Mouse (Mus musculus): Measurements from ENCODE around the gene B3galt5. TPM values are rescaled to one million over a fixed set of nuclear protein-coding genes. Genes with fewer than 3 reads are reported as not detected.
A peak's percentile ranks its signal among the peaks of the same experiment; 100 is the strongest.

Gene B3galt5
- polyA plus RNA-seq, 1 experiment from 2014 or later: 0.04 TPM

DNA sequence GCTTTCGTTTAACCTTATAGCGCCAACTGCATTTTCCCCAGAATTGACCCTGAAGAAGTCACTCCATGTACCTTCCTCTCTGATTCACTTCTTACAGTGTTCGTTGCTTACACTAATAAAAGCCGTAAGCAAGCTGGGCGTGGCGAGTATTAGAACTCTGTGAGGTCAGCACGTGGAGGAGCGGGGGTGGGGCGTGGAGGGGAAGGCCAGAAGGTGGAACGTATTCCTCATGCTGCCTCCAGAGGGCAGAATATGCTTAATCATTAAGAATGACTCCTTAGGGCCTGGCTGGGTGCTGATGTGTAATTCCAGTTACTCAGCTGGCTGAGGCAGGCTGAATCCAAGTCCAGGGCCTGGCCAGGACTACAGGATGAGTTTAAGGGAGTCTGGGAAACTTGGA lies 122.3 kb downstream of the B3galt5 start:
- H3K27ac ChIP-seq: peak overlapping the region; percentile 56; the same call in 1 of the 2 replicates
- no peaks in the 10 kb centered on the region for H3K9me3 ChIP-seq
- no peaks in the 10 kb centered on the region for H3K36me3 ChIP-seq
- H3K27me3 ChIP-seq (ENCODE audit: insufficient read depth, poor library complexity, severe bottlenecking): peaks cover 7% of the 10 kb centered on the region; the same call in 1 of the 2 replicates
- peaks cover 15% of the 10 kb centered on the region; the same call in 1 of the 2 replicates for H3K4me1 ChIP-seq
- H3K4me3 ChIP-seq: peak overlapping the region; percentile 51
- DNase-seq (ENCODE audit: low spot score): peak; percentile 88
- WGBS: 8% methylated on average over 10 of the region's 10 CpGs

DNA sequence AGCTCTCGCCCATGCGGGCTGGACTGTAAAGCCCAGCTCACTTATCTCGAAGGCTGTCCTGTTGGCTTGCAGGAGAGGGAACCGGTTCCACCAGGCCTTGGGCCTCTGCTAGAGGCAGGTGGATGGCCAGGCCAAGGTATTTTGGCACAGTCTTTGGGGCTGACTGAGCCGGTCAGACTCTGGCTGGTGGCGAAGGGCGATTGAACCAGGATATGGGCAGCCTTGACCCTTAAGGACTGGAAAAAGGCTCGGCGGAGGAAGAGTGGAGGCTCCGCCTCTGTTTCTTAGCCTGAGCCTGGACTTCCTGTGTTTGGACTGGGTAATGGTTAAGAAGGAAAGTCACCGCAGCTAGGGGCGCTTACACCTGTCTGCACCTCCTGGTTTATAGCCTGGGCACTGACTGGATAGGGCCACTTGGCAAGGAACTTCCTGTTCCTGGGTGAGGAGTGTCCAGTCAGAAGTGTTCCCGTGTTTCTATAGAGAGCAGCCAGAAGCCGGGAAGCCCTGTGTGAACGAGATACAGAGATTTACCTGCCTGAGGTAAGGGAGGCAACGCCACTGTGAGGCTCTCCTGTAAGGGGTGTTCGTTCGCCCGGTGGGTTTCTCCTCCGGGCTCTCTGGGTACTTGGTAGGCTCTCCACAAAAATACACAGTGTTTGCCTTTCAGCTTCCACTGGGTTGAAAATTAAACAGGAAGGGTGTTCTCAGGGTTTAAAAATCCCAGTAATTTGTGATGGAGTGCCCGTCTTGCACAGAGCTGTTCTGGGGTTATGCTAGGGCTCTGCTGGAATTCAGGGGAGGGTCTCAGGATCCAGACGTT lies 125.9 kb downstream of the B3galt5 start:
- no peaks in the 10 kb centered on the region for H3K9me3 ChIP-seq
- WGBS: 70% methylated on average over 22 of the region's 22 CpGs
- peaks cover 14% of the 10 kb centered on the region; the same call in 1 of the 2 replicates for H3K4me1 ChIP-seq
- H3K27ac ChIP-seq: peak overlapping the region; percentile 42; the same call in 1 of the 2 replicates
- no peak for DNase-seq (ENCODE audit: low spot score)
- H3K27me3 ChIP-seq (ENCODE audit: insufficient read depth, poor library complexity, severe bottlenecking): no peaks in the 10 kb centered on the region
- no peaks in the 10 kb centered on the region for H3K36me3 ChIP-seq
- H3K4me3 ChIP-seq: no peak overlapping the region

DNA sequence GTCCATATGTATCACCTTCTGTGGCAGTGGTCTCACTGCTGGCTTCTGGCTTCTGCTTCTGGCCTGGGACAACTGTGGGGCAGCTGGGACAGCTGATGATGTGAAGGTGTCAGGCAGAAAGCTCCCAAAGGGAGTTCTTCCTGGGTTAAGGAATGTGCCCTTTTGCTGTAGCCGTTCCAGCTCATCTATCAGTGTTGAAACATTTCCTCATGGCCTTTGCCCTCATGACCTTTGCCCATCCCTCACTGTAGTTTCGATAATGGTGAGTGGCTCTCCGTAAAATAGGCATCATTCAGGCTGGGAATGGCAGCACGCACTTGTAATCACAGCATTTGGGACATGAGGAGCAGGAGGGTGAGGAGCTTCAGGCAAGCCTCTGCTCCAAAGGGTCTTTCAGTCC lies 127.3 kb downstream of the B3galt5 start:
- H3K4me3 ChIP-seq: no peak overlapping the region
- peaks cover 14% of the 10 kb centered on the region; the same call in 1 of the 2 replicates for H3K4me1 ChIP-seq
- DNase-seq (ENCODE audit: low spot score): no peak
- WGBS: 38% methylated on average over 4 of the region's 4 CpGs
- no peaks in the 10 kb centered on the region for H3K9me3 ChIP-seq
- H3K27me3 ChIP-seq (ENCODE audit: insufficient read depth, poor library complexity, severe bottlenecking): no peaks in the 10 kb centered on the region
- no peaks in the 10 kb centered on the region for H3K36me3 ChIP-seq
- H3K27ac ChIP-seq: no peak overlapping the region

DNA sequence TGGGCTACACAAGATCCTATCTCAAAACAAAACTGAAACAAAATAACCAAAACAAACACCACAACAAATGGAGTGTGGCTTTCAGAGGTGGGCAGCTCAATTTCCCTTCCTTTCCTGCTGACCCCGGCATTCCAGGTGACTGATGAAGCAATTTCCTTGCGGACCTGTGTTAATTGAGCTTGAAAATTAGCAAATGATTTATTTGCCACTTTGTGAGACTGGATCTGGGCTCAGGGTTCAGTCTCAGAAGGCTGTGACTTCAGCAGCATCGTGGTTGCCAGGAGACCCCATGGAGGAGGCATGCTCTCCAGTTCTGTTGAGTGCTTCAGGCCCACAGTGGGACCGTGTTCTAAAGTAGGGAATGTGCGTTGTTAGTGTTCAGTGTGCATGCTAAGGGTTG lies 127.7 kb downstream of the B3galt5 start:
- DNase-seq (ENCODE audit: low spot score): no peak
- Histone ChIP-seq H3K36me3 (no peaks in the 10 kb centered on the region), H3K4me3 (no peak overlapping the region), H3K9me3 (no peaks in the 10 kb centered on the region), H3K4me1 (peaks cover 14% of the 10 kb centered on the region; the same call in 1 of the 2 replicates), H3K27ac (no peak overlapping the region), H3K27me3 (ENCODE audit: insufficient read depth, poor library complexity, severe bottlenecking) (no peaks in the 10 kb centered on the region)
- WGBS: 68% methylated on average over 5 of the region's 5 CpGs

DNA sequence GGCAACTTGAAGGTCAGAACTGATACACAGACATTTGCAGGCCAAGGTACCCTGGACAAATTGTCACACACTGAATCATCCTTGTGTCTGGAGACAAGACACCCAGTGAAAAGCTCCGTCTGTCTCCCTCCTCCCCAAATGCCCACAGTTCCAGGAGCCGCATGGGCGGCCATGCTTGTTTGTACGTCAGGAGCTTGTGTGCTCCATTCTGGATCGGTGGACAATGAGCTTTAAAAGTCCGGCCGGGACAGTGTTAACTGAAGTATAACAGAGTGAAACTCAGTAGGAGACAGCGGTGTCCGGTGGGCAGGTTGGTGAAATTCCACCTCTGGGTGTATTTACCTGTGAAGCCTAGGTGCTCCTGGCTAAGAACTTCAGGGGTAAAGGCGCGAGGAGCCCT lies 129.3 kb downstream of the B3galt5 start:
- peaks cover 15% of the 10 kb centered on the region; the same call in 1 of the 2 replicates for H3K4me1 ChIP-seq
- WGBS: 84% methylated on average over 11 of the region's 11 CpGs
- H3K27ac ChIP-seq: no peak overlapping the region
- no peaks in the 10 kb centered on the region for H3K27me3 ChIP-seq (ENCODE audit: insufficient read depth, poor library complexity, severe bottlenecking)
- H3K4me3 ChIP-seq: no peak overlapping the region
- H3K9me3 ChIP-seq: no peaks in the 10 kb centered on the region
- H3K36me3 ChIP-seq: no peaks in the 10 kb centered on the region
- DNase-seq (ENCODE audit: low spot score): no peak

Other genes starting within 250 kb of the B3galt5 start
- 91.6 and 122 TPM in 2 replicates for gene Psmg1, start 244.8 kb upstream of the B3galt5 start, polyA plus RNA-seq (2016; fragmentation: Nextera tagmentation; extraction: Ambion mirVana)
- 89.2 and 93.6 TPM in 2 replicates for gene Brwd1, start 153.3 kb upstream of the B3galt5 start, polyA plus RNA-seq (2016; fragmentation: Nextera tagmentation; extraction: Ambion mirVana)
- 554 and 714 TPM in 2 replicates for gene Hmgn1, start 108.1 kb upstream of the B3galt5 start, polyA plus RNA-seq (2016; fragmentation: Nextera tagmentation; extraction: Ambion mirVana)
- 94.3 and 111 TPM in 2 replicates for gene Wrb, start 90.4 kb upstream of the B3galt5 start, polyA plus RNA-seq (2016; fragmentation: Nextera tagmentation; extraction: Ambion mirVana)
- gene Lca5l, start 43.5 kb upstream of the B3galt5 start, polyA plus RNA-seq (2016; fragmentation: Nextera tagmentation; extraction: Ambion mirVana): 1.3 TPM in 2 replicates
- 465 and 713 TPM in 2 replicates for gene Sh3bgr, start 35.4 kb upstream of the B3galt5 start, polyA plus RNA-seq (2016; fragmentation: Nextera tagmentation; extraction: Ambion mirVana)
- not detected in 2 replicates for gene Itgb2l, start 207.8 kb downstream of the B3galt5 start, polyA plus RNA-seq (2016; fragmentation: Nextera tagmentation; extraction: Ambion mirVana)
- 2.5 and 5.5 TPM in 2 replicates for gene Pcp4, start 231.8 kb downstream of the B3galt5 start, polyA plus RNA-seq (2016; fragmentation: Nextera tagmentation; extraction: Ambion mirVana)